Mouse (Mus musculus): ENCODE measurements at regions not wholly inside any gene's neighbourhood (a gene's known extent, or its start where the extent isn't known, plus 50 kb on each side); places are given as distances from the start of the nearest gene placed in this dataset.
"Not testable (repeated sequence)": the region's sequence is repeated elsewhere in the genome, so short reads cannot be mapped to it uniquely, and the experiment has no call there.

DNA sequence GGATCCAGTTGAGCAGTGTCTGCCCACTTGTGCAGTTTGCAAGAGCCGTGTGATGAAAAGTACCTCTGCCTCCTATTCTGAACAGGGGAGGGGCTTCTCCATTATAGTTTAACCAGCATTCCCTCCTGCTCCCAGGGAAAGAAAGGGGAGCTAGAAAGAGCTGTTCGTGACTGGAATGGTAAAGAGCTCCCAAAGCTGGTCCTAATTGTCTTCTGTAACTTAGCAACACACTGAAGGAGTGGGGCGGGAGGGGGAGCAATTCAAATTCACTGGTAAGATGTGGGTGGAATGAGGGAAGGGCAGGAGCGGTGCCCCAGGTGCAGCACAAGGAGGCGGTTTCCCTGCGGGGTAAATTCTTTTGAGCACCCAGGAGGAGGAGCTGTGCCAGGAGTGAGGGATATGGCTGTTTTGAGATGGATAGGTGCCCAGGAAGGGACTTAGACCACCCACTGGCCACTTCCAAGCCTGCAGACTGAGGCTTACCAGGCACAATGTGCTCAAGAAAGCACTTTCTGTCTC is 79.5 kb upstream of the Spata13 start:
- ATAC-seq (ENCODE audit: low FRiP score) = peak; percentile 89
- H3K9ac ChIP-seq (replicated peaks; ENCODE audit: low read length, poor library complexity, severe bottlenecking) = no peak overlapping the region

DNA sequence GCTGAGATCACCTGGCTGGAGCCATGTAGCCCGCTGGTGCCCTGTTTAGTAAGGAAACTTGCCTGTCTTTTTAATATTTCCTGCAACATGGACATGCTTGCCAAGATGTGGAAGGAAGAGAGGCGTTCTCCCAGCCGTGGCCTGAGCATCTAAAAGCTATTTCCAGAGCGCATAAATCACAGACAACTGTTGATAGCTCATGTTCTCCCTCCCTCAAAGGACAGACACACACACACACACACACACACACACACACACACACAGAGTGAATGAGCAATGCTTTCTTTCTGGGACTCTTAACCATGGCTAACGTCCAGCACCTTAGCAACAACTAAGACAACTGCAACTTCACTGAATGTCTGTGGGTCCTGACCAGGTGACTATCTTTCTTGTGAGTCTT is 77.3 kb upstream of the Spata13 start:
- no peak for TF ChIP-seq CTCF (IDR thresholded peaks at IDR 0.05)
- WGBS = 77% methylated on average over 5 of the region's 5 CpGs
- H3K27ac ChIP-seq (ENCODE audit: low read depth, low read length) = no peak overlapping the region
- peaks cover 13% of the 10 kb centered on the region; the same call in 1 of the 2 replicates for H3K4me1 ChIP-seq (ENCODE audit: insufficient read depth, low read length)
- H3K27me3 ChIP-seq (ENCODE audit: insufficient read depth, low read length) = no peaks in the 10 kb centered on the region
- DNase-seq (ENCODE audit: low spot score) = no peak
- H3K4me3 ChIP-seq (ENCODE audit: low read depth, low read length) = no peak overlapping the region
- no peaks in the 10 kb centered on the region for H3K9me3 ChIP-seq (ENCODE audit: low read length)
- ATAC-seq (ENCODE audit: low FRiP score) = no peak
- no peaks in the 10 kb centered on the region for H3K36me3 ChIP-seq (ENCODE audit: insufficient read depth, low read length)
- no peak overlapping the region for H3K4me2 ChIP-seq (ENCODE audit: low read depth, low read length, poor library complexity, severe bottlenecking)
- no peak overlapping the region for H3K9ac ChIP-seq (replicated peaks; ENCODE audit: low read length, poor library complexity, severe bottlenecking)

More for the DNA sequence above, 79.5 kb upstream of the Spata13 start:
- peak; percentile 54 for TF ChIP-seq CTCF (IDR thresholded peaks at IDR 0.05)
- WGBS = 3% methylated on average over 6 of the region's 6 CpGs
- DNase-seq (ENCODE audit: low spot score) = peak; percentile 96
- no peaks in the 10 kb centered on the region for H3K9me3 ChIP-seq (ENCODE audit: low read length)
- H3K4me1 ChIP-seq (ENCODE audit: insufficient read depth, low read length) = peaks cover 13% of the 10 kb centered on the region; the same call in 1 of the 2 replicates
- H3K27me3 ChIP-seq (ENCODE audit: insufficient read depth, low read length) = no peaks in the 10 kb centered on the region
- H3K4me2 ChIP-seq (ENCODE audit: low read depth, low read length, poor library complexity, severe bottlenecking) = peak overlapping the region; percentile 28
- no peaks in the 10 kb centered on the region for H3K36me3 ChIP-seq (ENCODE audit: insufficient read depth, low read length)
- H3K4me3 ChIP-seq (ENCODE audit: low read depth, low read length) = no peak overlapping the region
- H3K27ac ChIP-seq (ENCODE audit: low read depth, low read length) = peak overlapping the region; percentile 77

DNA sequence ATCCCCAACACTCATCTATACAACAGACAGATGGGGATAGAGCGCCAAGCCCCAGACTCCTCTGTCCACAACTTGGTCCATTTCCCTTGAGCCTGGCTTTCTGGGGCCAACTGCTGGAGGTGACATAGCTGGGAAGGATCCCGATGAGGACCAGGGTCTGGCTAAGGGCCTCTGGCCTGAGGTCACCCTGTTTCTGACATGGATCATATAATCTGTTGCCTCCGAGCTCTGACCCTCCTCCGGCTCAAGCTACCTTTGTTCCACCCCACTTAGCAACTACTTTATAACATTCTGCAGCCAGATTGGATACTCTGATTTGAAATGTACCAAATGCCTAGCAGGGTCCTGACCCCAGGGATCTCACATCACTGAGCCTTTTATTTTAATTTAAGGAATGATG is 76.8 kb upstream of the Spata13 start:
- H3K36me3 ChIP-seq (ENCODE audit: insufficient read depth, low read length) = no peaks in the 10 kb centered on the region
- 67% methylated on average over 4 of the region's 4 CpGs for WGBS
- H3K9me3 ChIP-seq (ENCODE audit: low read length) = no peaks in the 10 kb centered on the region
- H3K27ac ChIP-seq (ENCODE audit: low read depth, low read length) = no peak overlapping the region
- no peaks in the 10 kb centered on the region for H3K27me3 ChIP-seq (ENCODE audit: insufficient read depth, low read length)
- ATAC-seq (ENCODE audit: low FRiP score) = no peak
- no peak for DNase-seq (ENCODE audit: low spot score)
- H3K4me2 ChIP-seq (ENCODE audit: low read depth, low read length, poor library complexity, severe bottlenecking) = no peak overlapping the region
- no peak overlapping the region for H3K9ac ChIP-seq (replicated peaks; ENCODE audit: low read length, poor library complexity, severe bottlenecking)
- no peak overlapping the region for H3K4me3 ChIP-seq (ENCODE audit: low read depth, low read length)
- H3K4me1 ChIP-seq (ENCODE audit: insufficient read depth, low read length) = peaks cover 13% of the 10 kb centered on the region; the same call in 1 of the 2 replicates
- no peak for TF ChIP-seq CTCF (IDR thresholded peaks at IDR 0.05)

DNA sequence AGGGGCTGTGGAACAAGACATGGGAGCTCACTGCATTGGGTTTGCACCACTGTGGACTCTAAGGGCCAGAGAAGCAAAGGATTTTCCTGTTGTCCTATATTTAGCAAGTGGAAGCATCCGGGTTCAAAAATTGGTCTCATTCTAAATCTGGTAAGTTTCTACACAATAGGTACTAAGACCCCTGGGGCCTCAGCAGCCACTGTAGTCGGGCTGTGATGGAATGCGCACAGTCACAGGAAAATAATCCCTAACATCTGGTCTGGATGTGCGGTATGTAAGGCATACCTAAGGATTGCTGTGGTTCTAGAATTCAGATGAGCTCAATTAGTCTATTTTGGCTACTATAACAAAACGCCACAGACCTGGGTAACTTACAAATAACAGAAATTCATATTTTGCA is 74.4 kb upstream of the Spata13 start:
- no peak for DNase-seq (ENCODE audit: low spot score)
- Histone ChIP-seq H3K4me2 (ENCODE audit: low read depth, low read length, poor library complexity, severe bottlenecking) (no peak overlapping the region), H3K9ac (replicated peaks; ENCODE audit: low read length, poor library complexity, severe bottlenecking) (no peak overlapping the region), H3K4me1 (ENCODE audit: insufficient read depth, low read length) (peaks cover 6% of the 10 kb centered on the region; the same call in 1 of the 2 replicates), H3K36me3 (ENCODE audit: insufficient read depth, low read length) (no peaks in the 10 kb centered on the region), H3K4me3 (ENCODE audit: low read depth, low read length) (no peak overlapping the region), H3K9me3 (ENCODE audit: low read length) (no peaks in the 10 kb centered on the region), H3K27ac (ENCODE audit: low read depth, low read length) (no peak overlapping the region), H3K27me3 (ENCODE audit: insufficient read depth, low read length) (no peaks in the 10 kb centered on the region)
- 73% methylated on average over 5 of the region's 5 CpGs for WGBS
- TF ChIP-seq CTCF (IDR thresholded peaks at IDR 0.05) = no peak
- ATAC-seq (ENCODE audit: low FRiP score) = no peak

DNA sequence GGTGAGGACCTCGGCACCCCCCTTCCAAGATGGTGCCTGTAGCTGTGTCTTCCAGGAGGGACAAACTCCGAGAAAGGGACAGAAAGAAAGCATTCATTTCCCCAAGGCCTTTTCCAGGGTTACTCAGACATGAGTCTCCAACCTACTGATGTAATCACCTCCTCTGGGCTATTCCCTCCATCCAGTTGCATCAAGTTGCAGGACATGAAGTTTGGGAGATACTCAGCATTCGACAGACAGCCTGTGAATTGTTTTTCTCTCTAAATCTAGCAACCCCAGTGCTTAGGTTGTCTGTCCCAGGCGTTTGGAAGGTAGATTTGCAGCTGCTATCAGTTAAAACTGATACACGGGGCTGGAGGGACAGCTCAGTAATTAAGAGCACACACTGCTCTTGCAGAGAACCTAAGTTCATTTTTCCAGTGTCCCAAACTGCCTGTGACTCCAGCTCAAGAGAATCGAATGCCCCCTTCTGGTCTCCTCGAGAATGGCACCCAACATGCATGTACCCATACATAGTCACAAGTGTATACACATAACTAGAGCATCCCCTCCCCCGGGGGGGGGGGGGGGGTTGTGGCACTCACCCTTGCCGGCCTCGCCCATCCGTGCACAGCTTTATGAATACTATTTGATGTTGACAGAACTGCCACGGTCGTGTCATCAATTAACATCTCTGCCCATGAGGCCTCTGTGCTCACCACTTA is 73.8 kb upstream of the Spata13 start:
- Histone ChIP-seq H3K36me3 (ENCODE audit: insufficient read depth, low read length) (no peaks in the 10 kb centered on the region), H3K4me3 (ENCODE audit: low read depth, low read length) (no peak overlapping the region), H3K9ac (replicated peaks; ENCODE audit: low read length, poor library complexity, severe bottlenecking) (no peak overlapping the region), H3K9me3 (ENCODE audit: low read length) (no peaks in the 10 kb centered on the region), H3K27ac (ENCODE audit: low read depth, low read length) (no peak overlapping the region), H3K27me3 (ENCODE audit: insufficient read depth, low read length) (no peaks in the 10 kb centered on the region), H3K4me1 (ENCODE audit: insufficient read depth, low read length) (no peaks in the 10 kb centered on the region), H3K4me2 (ENCODE audit: low read depth, low read length, poor library complexity, severe bottlenecking) (no peak overlapping the region)
- peak; percentile 46 for TF ChIP-seq CTCF (IDR thresholded peaks at IDR 0.05)
- 81% methylated on average over 13 of the region's 13 CpGs for WGBS
- no peak for DNase-seq (ENCODE audit: low spot score)
- no peak for ATAC-seq (ENCODE audit: low FRiP score)

DNA sequence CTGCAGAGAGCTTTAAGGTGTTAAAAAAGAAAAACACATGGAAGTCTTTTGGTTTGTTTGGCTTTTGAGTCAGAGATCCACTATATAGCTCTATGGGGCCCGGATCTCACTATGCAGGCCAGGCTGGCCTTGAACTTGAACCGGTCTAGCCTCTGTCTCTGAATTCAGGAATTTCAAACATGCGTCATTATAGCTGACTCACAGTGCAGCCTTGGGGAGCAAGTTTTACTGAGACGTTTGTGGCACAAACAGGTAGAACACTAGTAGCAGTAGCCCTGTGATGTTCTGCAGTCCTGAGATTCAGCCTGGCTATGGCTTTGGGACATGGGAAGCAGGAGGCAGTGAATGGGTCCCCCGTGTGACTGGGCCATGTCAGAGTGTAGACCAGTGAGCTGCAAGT is 57.5 kb upstream of the Spata13 start:
- WGBS = 91% methylated on average over 5 of the region's 5 CpGs
- DNase-seq (ENCODE audit: low spot score) (no peak), ATAC-seq (ENCODE audit: low FRiP score) (no peak)
- Histone ChIP-seq H3K4me1 (ENCODE audit: insufficient read depth, low read length) (no peaks in the 10 kb centered on the region), H3K9ac (replicated peaks; ENCODE audit: low read length, poor library complexity, severe bottlenecking) (no peak overlapping the region), H3K9me3 (ENCODE audit: low read length) (no peaks in the 10 kb centered on the region), H3K27me3 (ENCODE audit: insufficient read depth, low read length) (no peaks in the 10 kb centered on the region), H3K4me3 (ENCODE audit: low read depth, low read length) (no peak overlapping the region), H3K36me3 (ENCODE audit: insufficient read depth, low read length) (no peaks in the 10 kb centered on the region), H3K4me2 (ENCODE audit: low read depth, low read length, poor library complexity, severe bottlenecking) (no peak overlapping the region), H3K27ac (ENCODE audit: low read depth, low read length) (no peak overlapping the region)
- no peak for TF ChIP-seq CTCF (IDR thresholded peaks at IDR 0.05)

DNA sequence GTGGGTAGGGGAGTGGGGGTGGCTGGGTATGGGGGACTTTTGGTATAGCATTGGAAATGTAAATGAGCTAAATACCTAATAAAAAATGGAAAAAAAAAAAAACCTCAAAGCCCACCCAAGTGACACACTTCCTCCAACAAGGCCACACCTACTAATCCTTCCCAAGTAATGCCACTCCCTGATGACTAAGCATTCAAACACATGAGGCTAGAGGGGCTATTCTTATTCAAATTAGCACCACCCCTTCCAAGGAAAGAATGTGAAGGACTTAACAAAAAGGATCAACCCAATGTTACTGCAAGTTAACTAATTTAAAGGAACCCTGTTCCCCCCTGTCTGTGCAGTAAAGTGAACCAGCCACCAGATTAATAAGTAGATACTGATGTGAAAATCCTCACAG is 53.7 kb upstream of the Spata13 start:
- H3K27me3 ChIP-seq (ENCODE audit: insufficient read depth, low read length); H3K9me3 ChIP-seq (ENCODE audit: low read length); H3K4me3 ChIP-seq (ENCODE audit: low read depth, low read length); H3K9ac ChIP-seq (replicated peaks; ENCODE audit: low read length, poor library complexity, severe bottlenecking); H3K36me3 ChIP-seq (ENCODE audit: insufficient read depth, low read length); H3K4me2 ChIP-seq (ENCODE audit: low read depth, low read length, poor library complexity, severe bottlenecking); DNase-seq (ENCODE audit: low spot score); H3K4me1 ChIP-seq (ENCODE audit: insufficient read depth, low read length); ATAC-seq (ENCODE audit: low FRiP score); H3K27ac ChIP-seq (ENCODE audit: low read depth, low read length): not testable (repeated sequence)
